Mouse (Mus musculus) testis, adult 2 months (tissue): ENCODE data around the gene Foxp3.

Source experiments
- CTCF ChIP-seq: fragments of 200-500 bp; IDR thresholded peaks from 2 replicates; pipeline ENCODE4 v1.5.1; 2012; ENCODE audit warnings: low read depth, mild to moderate bottlenecking, inconsistent platforms, low read length, moderate library complexity; ENCODE audit not compliant: control insufficient read depth, insufficient read depth, insufficient replicate concordance
- POLR2A ChIP-seq: fragments of 200-500 bp; IDR thresholded peaks from 2 replicates; pipeline ENCODE4 v1.6.1; 2012; ENCODE audit warnings: low read depth, mild to moderate bottlenecking, inconsistent platforms, low read length, moderate library complexity; ENCODE audit not compliant: control insufficient read depth

DNA sequence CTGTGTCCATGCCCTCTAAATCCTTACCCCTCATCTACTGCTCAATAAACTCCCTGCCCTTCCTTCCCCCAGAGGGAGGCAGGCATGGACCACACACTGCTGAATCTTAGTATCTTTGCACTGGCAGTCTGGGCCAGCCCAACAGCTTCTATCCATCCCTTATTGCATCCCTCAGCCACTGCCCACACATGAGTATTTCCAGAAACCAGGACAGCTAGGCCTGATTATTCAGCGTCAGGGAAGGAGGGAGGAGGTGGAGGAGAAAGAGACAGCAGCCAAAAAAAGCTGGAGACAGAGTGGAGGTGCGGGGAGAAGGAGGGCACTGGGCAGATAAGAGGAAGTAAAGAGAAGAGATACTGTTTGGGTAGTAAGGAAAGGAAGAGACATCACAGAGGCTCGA is 61.7 kb downstream of the Foxp3 start:
- TF ChIP-seq CTCF (no peak), POLR2A (no peak)
